Mouse (Mus musculus) kidney, postnatal 14 days (tissue): ENCODE results near the gene Sox5.

Source experiments
- DNase-seq: peaks from one replicate; pipeline ENCODE4 v3.0.0; 2022; ENCODE audit warnings: mixed read lengths

Sox5 gene

DNA sequence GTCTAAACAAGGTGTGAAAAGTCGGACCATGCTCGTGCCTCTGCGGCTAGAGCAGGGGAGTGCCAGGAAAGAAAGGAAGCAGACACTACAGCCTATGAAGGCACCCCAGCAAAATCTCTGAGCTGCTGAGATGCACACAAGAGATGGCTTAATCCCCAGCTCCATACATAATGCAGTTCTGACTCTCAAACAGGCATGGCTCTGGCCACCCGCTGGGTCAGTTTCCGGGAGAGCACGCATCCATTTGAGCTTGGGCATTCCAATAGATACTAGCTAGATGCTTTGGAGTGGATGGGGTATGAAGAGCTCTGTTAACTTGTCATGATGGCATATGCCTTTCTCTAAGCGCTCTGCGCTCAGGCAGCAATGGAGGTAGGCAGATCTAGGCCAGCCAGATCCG, 132.9 kb downstream of the Sox5 start:
- no peak for DNase-seq

DNA sequence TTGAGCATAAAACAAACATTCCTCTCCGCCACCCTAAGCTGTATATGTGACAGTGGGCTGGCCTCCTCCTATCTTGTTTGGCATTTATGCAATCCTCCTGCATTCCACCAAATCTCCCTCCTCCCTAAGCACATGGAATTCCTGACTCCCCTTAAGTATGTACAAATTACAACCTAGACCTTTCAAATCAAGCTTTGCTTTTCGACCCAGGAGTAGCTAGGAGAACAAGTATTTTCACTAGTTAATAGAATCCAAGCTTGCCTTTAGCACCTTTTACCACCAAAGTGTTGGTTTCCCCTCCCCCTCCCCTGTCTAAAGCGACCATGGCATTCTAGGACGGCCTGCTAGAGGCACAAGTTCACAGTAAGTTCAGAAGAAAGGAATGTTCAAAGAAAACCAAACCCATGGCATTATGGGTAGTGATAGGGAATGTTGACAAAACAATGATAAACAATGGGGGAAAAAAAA, 133.6 kb downstream of the Sox5 start:
- peak; percentile 51 for DNase-seq

DNA sequence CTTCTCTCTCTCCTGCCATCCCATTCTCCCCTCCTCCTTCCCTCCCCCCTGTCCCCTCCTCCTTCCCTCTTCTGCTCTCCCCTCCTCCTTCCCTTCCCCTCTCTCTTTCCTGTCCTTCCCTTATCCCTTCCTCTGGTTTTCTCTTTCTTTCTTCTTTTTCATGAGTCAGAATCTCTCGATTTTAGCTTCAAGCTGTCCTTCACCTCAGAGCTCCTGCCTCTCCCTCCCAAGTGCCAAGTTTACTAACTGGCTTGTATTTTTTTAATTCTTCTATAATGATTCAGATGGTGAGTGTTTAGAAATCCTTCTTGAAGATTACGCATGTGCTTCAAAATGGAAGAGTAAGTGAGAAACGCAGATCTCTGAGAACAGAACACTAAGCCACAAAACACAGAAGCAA, 135.4 kb downstream of the Sox5 start:
- DNase-seq = no peak

DNA sequence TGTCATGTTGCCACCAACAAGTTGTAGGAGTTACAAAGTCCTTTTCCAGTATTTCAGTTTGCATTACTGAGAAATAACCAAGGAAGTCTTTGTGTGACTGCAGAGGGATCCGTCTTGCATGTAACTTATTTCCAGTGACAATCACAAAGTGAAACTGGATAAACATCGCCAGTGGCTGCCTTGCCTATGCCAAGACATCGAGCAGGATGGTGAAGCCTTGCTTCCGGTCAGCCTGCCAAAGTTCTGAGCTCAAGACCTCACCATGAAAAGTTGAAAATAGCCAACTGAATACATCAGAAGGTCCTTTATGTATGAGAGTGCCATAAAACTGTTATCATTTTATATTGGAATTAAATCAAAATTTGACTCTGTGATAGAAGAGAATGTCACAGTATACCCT, 136.0 kb downstream of the Sox5 start:
- no peak for DNase-seq

DNA sequence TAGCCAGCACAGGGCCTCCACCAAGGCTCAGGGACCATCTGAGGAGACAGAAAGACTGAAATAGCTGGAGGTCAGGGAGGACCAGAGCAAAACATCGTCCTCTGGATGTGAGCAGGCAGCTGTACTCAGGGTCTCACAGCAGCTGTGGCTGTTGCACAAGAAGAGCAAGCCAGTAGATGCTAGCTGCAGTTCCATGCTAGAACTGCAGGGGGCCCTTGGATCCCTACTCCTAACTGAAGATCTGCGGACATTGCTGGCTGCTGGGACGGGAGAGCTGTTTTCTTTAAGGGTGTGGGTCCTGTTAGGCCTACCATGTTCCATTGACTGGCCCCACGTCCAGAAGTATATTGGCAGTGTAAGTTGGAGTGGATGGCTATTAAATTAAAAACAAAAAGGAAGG, 137.1 kb downstream of the Sox5 start:
- peak; percentile 58 for DNase-seq

DNA sequence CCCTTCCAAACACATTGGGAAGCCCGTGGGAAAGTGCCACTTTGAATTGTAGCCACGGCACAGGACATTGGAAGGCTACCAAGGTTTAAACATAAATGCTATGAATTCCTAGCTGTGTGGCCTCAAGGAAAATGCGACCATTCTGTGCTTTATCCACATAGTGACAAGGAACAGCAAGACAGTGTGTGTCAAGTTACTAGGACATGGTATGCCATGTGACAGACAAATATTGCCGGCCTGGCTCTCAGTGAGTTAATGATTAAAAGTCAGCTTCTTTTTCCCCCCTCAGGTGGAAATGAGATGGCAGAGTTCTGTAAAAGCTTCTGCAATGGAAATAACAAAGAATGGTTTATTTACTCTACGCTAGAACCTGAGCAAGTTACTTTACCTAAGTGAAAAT, 138.2 kb downstream of the Sox5 start:
- peak; percentile 29 for DNase-seq

DNA sequence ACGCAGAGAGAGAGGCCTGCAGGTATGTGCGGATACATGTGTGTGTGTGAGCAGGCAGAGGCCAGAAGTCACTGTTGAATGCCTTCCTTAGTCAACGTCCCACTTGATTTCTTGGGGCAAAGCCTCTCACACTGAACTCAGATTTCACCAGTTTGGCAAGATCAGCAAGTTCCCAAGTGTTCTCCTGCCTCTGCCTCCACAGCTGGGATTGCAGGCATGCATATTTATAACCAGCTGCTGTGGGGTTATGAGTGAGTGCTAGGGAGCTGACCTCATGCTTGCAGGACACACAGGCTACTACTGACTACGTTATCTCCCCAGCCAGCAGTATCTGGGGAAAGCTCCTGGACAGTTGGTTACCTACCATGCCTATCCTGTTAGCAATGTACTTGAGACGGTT, 139.9 kb downstream of the Sox5 start:
- no peak for DNase-seq

DNA sequence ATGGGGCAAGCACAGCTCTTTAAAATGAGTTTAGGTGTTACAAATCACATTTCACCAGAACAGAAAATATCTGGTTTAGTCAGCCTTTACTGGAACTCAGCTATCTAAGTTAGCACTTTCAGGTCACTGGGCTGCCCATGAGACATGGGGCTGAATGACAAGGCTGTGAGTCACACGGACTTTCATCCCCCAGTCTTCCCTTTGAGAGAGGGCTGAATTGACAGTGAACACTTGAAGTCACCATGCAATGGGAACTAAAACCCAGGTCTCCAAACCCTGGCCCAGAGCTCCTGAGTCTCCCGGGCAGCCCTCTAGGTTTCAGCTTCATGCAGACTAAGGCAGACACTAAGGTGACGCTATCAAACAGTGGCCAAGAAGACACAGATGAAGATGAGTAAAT, 141.2 kb downstream of the Sox5 start:
- no peak for DNase-seq

DNA sequence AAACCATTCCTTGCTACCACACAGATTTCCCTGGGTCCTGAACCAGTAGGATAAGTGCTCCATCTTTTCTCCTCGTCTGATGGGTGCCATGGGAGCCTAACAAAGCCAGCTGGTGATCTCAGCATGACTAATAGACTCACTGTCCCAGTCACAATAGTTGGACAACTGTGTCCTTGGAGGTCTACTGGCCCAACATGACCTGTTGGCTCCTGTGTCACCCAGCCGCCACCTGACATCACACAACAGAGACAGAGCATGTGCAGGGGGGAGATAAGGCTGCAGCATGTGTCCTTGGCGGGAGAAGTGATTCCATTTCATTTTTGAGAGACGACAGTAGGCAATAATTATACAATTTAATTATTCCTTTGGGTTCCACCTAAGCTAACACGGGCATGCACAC, 143.2 kb downstream of the Sox5 start:
- no peak for DNase-seq

DNA sequence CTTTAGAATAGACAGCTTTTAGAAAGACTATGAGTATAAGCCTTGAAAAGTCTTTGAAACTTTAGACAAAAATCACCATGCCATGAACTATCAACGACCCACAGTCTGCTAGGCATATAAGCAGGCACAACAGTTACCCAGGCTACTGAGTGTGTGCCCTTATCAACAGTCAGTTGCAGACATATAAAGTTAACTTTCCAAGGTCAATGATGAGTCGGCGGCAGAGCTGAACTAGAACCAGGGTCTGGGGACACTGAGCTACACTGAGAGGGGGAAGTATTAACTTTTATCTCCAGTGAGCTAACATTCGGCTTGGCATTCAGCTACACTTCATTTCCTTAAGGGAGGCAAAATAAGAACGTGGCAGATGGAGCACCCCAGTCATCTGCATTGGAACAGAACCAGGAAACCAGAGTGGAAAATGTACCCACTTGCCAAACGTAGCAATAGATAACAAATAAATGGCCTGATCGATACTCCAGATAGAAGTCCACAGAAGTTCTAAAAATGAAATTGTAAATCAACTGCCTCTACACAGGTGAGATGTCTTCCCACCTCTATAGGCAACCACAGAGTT, 154.2 kb downstream of the Sox5 start:
- no peak for DNase-seq

DNA sequence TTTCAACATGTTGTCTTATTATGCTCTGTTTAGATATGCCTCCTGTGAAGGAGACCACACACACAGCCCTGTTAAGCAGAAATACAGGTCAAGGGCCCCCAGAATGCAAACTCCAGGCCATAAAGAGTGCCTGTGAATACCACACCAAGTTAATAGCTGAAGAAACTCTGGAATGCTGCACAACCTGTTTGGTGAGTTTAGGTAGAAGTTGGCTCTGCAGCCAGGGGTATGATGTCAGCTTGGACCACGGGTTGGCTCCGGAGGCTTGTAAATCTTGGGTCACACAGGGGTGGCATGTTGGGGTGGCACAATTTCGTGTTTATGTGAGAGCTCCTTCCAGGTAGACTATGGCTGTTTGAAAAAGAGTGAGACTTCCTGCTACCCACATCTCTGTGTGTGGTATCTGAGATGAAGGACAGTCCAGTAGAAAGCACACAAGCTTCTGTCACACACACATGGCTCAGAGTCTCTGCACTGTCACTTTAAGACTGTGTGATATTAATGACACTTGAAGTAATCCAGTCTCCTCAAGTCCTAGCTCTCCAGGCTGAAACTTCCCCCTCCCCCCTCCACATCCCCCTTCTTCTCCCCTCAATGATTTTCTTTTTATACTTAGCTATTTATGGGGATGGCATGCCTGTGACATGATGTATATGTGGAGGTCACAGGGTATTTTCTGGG, 160.5 kb downstream of the Sox5 start:
- peak; percentile 88 for DNase-seq

DNA sequence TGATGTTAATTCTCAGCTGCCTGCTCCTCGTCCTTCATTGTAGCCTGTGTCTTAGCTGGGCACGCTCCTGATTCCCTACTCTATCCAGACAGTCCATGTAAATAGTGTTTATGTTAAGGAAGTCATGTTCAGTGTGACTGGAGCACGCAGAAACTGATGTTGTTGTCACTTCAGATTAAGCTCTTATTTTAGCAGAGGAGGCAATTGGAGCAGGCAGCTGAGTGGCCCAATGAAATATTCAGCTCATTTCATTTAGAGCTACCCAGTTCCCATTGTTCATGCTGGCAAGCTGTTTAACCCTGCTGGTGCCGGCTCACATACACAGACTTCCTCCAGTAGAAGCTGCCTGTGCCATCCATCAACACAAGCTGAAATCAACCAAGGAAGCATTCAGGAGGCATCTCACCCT, 170.4 kb downstream of the Sox5 start:
- DNase-seq = no peak

DNA sequence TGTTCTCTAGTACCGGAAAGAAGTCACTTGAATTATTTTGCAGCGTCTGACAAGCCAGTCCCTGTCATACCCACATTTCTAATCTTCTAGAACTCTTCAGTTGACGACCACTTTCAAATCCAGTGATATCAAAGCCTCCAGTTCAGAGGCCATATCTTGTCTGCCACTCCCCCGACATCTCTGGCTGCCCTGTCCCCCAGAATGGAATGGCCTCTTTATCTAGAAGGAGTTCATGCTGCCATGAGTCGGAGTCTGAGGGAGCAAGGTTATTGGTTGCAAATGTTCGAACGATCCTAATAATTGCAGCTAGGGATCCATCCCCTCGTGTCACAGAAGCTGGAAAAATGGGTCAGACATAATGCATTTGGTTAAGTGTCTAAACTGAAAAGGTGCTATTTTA, 170.9 kb downstream of the Sox5 start:
- no peak for DNase-seq

DNA sequence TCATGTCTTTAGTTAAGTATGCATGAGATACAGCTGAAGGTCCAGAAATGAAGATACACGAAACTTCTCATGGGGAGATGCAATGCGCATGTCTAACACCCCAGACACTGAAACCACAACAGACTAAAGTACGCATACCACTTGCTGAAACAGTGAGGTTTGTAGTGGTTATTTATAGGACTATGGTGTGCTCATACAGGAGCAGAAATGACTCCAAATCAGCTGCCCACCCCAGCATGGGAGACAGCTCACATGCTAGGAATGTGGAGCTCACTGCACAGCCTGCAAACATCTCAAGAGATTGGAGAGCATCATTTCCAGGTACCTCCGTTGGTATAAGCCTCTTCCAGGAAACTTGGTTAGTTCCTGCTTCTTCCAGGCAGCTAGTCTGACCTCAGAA, 178.9 kb downstream of the Sox5 start:
- no peak for DNase-seq

DNA sequence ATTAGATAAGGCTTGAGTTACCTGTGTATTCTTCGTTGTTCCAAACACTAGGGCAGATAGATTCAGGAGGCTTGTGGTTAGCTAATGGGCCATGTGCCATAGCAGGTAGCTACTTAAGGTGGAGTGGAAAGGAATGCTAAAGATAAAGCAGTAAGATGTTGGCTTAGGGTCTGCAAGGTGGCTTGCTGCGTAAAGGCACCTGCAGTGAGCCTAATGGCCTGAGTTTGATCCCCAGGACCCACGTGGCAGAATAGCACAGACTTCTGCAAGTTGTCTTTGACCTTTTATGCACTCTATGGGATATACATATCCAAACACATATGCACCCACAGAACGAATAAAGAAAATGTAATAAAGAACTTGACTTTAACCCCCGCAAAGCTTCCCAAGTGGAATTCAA, 181.4 kb downstream of the Sox5 start:
- DNase-seq = no peak

DNA sequence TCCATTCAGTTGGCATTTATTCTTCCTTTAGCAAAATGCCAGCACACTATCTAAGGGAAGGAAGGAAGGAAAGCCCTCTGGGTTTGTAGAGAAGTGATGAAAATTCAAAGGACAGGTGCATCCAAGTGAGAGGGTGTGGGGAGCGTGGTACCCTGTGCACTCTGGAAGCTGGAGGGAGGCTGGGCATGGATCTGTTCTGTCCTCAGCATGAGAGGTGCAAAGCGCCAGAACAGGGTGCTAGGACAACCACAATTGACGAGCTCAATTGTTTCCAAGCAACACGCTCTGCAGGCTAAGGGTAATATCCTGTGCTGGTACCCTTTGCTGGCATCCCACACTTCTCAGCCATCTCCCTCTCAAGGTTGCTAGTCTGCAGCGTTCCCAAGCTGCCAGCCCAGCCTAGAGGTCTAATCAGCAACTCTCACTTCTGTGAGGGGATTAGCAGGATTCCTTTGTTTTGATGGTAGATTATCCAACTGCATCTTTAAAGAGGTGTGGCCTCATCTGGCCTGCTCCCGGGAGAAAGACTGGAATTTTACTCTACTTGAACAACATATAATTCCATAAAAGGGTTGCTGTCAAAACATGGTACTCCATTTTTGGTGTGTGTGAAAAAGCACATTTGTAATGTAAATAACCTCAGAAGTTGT, 183.3 kb downstream of the Sox5 start:
- DNase-seq = no peak

DNA sequence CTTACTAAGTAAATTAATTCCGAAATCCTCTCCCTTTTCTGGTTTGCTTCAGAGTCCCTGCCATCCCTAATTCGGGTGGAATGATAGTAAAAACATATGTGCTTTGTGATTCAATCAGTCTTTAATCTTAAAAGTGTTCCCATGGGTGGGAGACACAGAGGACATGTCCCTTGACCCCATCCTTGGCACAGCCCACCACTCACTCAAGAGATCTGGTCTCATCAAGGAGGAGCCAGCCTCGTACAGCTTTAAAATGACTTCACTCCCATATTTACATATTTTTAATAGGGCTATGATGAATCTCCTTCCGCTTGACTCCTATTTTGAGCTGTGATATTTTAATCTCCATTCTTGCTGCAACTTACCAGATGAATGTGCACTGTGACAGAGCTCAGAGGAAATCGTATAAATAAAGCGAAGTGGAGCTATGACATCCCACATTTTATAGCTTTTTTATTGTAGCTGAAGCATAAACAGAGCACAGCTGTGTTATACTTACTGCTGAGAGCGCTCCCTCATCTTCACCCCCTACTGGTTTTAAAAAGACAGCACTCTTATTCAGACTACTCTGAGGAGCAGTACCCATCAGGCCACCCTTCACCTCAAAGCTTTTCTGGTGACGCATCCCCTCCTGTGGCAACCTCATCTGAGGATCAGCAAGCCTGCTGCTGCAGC, 185.1 kb downstream of the Sox5 start:
- peak; percentile 25 for DNase-seq

DNA sequence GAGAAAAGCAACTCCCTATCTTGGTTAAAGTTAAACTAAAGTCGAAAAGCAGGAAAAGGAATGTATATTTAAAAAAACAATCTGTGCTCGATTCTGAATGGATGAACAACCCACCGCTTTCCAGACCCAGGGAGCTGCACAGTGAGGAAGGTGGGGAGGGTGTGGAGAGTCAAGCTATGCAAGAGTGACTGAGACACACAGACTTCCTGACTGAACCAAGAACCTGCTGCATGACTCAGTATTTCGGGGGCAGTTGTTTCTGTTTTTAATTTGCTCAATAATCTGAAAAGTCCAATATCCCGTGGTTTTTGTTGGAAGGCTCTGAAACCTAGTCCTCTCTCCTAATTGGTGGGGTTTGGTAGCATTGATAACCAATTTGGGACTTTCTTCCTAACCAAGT, 196.9 kb downstream of the Sox5 start:
- no peak for DNase-seq

DNA sequence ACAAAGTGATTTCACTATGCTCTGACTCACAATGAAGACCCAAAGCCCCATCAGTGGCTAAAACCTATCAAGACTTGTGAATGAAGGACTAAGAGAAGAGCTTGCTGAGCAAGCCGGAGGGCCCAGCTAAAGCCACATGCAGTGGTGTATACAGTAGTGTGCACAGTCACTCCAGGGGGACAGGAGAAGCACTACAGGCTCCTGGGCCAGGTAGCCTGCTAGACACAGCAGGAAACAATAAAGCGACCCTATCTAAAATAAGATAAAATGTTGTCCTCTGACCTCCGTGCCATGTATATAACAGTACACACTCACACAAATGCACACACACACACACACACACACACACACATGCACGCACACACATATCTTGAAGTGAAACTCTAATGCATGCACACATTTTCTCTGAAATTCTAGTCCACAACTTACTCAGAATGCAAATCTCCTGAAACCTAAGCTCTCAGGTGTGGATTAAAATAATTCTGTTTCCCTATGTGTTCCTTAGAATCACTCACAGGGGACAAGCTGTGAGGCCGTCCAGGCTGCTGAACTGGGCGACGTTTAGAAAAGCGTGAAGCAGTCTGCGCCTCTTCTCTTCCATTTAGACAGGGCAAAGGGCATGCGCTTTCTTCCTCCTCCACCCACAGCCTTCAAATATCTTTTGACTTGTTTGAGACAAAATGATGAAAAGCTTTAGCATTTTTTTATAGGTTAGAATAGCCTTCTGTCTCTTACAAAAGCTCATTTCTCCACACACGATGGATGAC, 197.5 kb downstream of the Sox5 start:
- DNase-seq = no peak

DNA sequence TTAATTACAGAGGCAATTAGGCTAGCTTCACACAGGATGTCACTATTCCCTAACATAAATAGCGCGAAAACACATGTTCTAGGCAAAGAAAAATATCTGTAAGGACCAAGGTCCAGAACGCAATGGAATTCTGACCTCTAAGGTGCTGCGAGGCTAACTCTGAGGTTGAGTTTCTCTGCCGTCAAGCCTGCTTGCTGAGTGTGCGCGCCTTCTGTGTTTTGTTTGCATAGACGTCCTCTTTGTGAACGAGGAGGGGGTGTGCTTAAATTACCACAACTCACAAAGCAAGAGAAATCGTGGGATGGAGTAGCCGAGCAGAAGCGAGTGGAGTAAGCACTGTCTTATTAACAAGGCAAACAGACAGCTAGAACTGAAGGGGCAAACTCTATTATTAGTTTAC, 202.5 kb downstream of the Sox5 start:
- DNase-seq = no peak

DNA sequence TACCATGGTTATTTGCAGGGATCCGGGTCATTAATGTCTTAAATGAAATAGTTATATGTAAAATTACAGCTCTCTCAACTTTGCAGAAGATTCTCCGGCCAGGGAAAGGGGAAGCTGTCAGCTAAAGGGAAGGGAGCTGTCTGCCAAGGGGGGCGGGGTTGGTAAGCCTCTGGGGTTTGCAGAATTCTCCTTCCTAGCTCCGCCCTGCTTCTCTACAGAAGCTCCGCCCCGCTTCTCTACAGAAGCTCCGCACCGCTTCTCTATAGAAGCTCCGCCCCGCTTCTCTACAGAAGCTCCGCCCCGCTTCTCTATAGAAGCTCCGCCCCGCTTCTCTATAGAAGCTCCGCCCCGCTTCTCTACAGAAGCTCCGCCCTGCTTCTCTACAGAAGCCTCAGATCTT, 210.9 kb downstream of the Sox5 start:
- DNase-seq = no peak

DNA sequence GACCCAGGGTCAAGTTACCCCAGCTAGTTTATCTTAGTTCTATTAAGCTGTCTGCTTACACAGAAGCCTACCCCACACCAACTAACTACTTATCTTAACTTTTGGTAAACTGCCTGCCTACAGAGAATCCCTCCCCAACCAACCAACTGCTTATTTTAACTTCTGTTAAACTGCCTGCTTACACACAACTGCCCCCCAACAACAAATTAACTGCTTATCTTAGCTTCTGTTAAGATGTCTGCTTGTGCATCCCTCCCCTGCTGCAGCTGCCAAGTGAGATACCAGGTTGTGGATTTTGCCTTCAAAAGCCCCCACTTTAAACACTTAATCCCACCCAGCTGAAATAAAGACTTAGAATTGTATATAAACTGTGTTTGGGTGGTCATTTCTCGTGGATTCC, 215.9 kb downstream of the Sox5 start:
- no peak for DNase-seq

DNA sequence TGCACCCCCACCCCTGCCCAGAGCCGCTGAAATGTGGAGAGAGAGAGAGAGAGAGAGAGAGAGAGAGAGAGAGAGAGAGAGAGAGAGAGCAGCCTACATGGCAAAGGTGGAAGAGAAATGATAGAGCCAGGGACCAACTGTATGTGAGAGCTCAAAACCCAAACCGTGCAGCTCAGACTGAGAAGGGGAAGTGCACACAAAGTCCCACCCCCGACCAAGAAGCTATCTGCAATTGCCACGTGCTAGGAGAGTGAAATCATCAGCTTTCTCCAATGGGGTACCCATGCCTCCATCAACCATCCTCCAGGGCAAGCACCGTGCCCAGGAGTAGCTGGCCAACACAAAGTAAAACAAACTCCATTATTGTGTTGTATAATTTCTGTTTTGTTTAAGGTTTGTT, 220.1 kb downstream of the Sox5 start:
- DNase-seq = no peak
